Mouse (Mus musculus): ENCODE results near the gene Ampd3.

DNA sequence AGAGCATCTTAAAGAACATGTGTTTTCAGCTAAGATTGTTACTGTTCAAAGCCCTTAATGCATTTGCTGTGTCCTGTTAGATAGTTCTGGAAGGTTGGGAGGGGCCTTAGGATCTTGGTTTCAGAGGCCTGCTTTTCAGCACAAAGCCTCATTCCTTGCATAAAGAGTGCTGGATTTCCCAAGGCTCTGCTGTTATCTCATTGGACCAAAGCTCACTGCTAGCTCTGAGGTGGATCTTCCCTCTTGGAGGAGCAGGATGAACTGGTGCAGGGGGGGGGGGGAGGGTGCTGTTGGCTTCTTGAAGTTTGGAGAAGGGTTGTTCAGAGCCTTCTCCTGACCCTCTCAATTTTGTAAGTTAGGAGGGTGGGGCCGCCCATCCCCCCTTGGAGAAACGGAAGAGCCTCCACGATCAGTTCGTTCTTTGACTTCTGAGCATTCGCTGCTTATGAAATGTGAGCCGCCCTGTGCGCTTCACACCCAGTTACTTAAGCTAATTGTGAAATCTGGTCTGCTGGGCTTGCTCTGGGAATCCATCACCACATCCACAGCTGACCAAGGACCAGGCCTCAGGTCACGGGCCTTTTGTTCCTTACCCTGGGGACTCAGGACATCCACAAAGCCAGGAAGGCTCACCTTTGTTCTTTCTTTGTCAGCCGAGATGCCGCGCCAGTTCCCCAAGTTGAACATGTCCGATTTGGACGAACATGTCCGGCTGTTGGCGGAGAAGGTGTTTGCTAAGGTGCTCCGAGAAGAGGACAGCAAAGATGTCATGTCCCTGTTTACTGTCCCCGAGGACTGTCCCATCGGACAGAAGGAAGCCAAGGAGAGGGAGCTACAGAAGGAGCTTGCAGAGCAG, 9.4 kb downstream of the Ampd3 start:
- TF ChIP-seq USF1 (IDR thresholded peaks at IDR 0.05; ENCODE audit: low read depth) (no peak), MAX (IDR thresholded peaks at IDR 0.05) (no peak), CTCF (IDR thresholded peaks at IDR 0.05; ENCODE audit: control insufficient read depth, insufficient read depth, insufficient read length) (no peak)

Measured in C2C12 (cell line).